ENCODE assay signal across 17 mouse cellular contexts in genomic region chr15:84820811-84821210, GRCm38 (mm10). TPM values are rescaled to one million over a fixed set of nuclear protein-coding genes. Genes with fewer than 3 reads are reported as not detected.
"Had no signal": no experiment of that assay in that cellular context is flagged by ENCODE, and none has a peak within 500 bp of the region (broad histone marks: within the 10 kb centered on the region; RNA-seq: fewer than 3 reads in every experiment).

No protein-coding gene starts in this region.

- H3K4me1 ChIP-seq: liver, embryonic 13.5 days; stomach, embryonic 15.5 days had no signal

- H3K36me3 ChIP-seq: liver, embryonic 13.5 days; stomach, embryonic 15.5 days had no signal

- H3K9me3 ChIP-seq: liver, embryonic 13.5 days; stomach, embryonic 15.5 days had no signal

- DNase-seq: kidney, adult 18-20 months; kidney, adult 9 months; kidney, postnatal 14 days; kidney, postnatal 4 days; liver, embryonic 13.5 days; lung, adult 2 months; lung, postnatal 14 days; lung, postnatal 4 days; spleen, adult 18-20 months; thymus, postnatal 25 days had no signal

- H3K4me3 ChIP-seq: left cerebral cortex, adult 2 months; liver, embryonic 13.5 days; midbrain, embryonic 10.5 days; midbrain, embryonic 13.5 days; stomach, embryonic 15.5 days had no signal

- H3K27me3 ChIP-seq: liver, embryonic 13.5 days; midbrain, embryonic 13.5 days; stomach, embryonic 15.5 days had no signal

- H3K9ac ChIP-seq: liver, embryonic 13.5 days; midbrain, embryonic 13.5 days; stomach, embryonic 15.5 days had no signal

- ATAC-seq: intestine, embryonic 16.5 days; midbrain, embryonic 13.5 days; midbrain, embryonic 16.5 days had no signal

- H3K27ac ChIP-seq: left cerebral cortex, adult 2 months; liver, embryonic 13.5 days; midbrain, embryonic 10.5 days; midbrain, embryonic 13.5 days; stomach, embryonic 15.5 days had no signal

- H3K4me2 ChIP-seq: liver, embryonic 13.5 days; midbrain, embryonic 13.5 days; stomach, embryonic 15.5 days had no signal

RNA-seq across cellular contexts. Expression of gene Phf21b, which starts 35.0 kb away (rescaled TPM):
- polyA plus RNA-seq: liver, embryonic 16.5 days had no signal
